Mouse (Mus musculus): ENCODE measurements around the gene Hoxb7.

Gene Hoxb7

GRCm38 (mm10) chr11:96332618-96333032, 46.2 kb downstream of the Hoxb7 start:
- in situ Hi-C loops (cut with MboI, MseI) = no loop called here

- in situ Hi-C loops (cut with MboI, MseI) = no loop called here
Measured at GRCm38 (mm10) chr11:96333241-96334001, 47.0 kb downstream of the Hoxb7 start.

- in situ Hi-C loops (cut with MboI, MseI) = no loop called here
Measured at GRCm38 (mm10) chr11:96334002-96334364, 47.6 kb downstream of the Hoxb7 start.

- in situ Hi-C loops (cut with MboI, MseI) = no loop called here
Measured at GRCm38 (mm10) chr11:96334998-96335397, 48.6 kb downstream of the Hoxb7 start.

GRCm38 (mm10) chr11:96336597-96336996, 50.2 kb downstream of the Hoxb7 start:
- in situ Hi-C loops (cut with MboI, MseI) = no loop called here

GRCm38 (mm10) chr11:96337026-96337425, 50.6 kb downstream of the Hoxb7 start:
- in situ Hi-C loops (cut with MboI, MseI) = no loop called here

GRCm38 (mm10) chr11:96338957-96339855, 52.8 kb downstream of the Hoxb7 start:
- in situ Hi-C loops (cut with MboI, MseI) = no loop called here
